Mouse (Mus musculus) MEL (cell line): ENCODE measurements at regions not wholly inside any gene's neighbourhood (a gene's known extent, or its start where the extent isn't known, plus 50 kb on each side); places are given as distances from the start of the nearest gene placed in this dataset.

Source experiments
- DNase-seq: peaks from one replicate; pipeline ENCODE4 v3.0.0; 2011; ENCODE audit warnings: low read depth, low spot score
- H3K27ac ChIP-seq: 2 replicates; pipeline ENCODE4 v1.5.1; 2012; ENCODE audit warnings: low read depth, mild to moderate bottlenecking, control low read depth, low read length, moderate library complexity; ENCODE audit not compliant: control insufficient read depth
- H3K27me3 ChIP-seq, 2 experiments: fragments of 150-350 bp in 1 of 2; sonication (generic) in 1 of 2; 2 replicates each; pipeline ENCODE4 v1.6.1; 2012; ENCODE audit warnings: low read length in 2 of 2, mild to moderate bottlenecking in 2 of 2, improper control_type of control experiment in 1 of 2, moderate library complexity in 1 of 2; ENCODE audit not compliant: insufficient read depth in 2 of 2, control insufficient read depth in 1 of 2
- H3K36me3 ChIP-seq, 2 experiments: 2 replicates each; pipeline ENCODE4 v1.6.1; 2012 to 2014; ENCODE audit warnings: low read length in 2 of 2, improper control_type of control experiment in 1 of 2, inconsistent platforms in 1 of 2, mild to moderate bottlenecking in 1 of 2; ENCODE audit not compliant: insufficient read depth in 2 of 2, control insufficient read depth in 1 of 2
- H3K4me1 ChIP-seq, 2 experiments: fragments of 150-350 bp in 1 of 2; sonication (generic) in 1 of 2; 2 replicates each; pipeline ENCODE4 v1.6.1; 2012; ENCODE audit warnings: low read length in 2 of 2, improper control_type of control experiment in 1 of 2, mild to moderate bottlenecking in 1 of 2; ENCODE audit not compliant: insufficient read depth in 2 of 2, control insufficient read depth in 1 of 2
- H3K4me3 ChIP-seq, 2 experiments: fragments of 150-350 bp in 1 of 2; sonication (generic) in 1 of 2; 2 replicates each; pipeline ENCODE4 v1.5.1; 2012; ENCODE audit warnings: low read depth in 2 of 2, low read length in 2 of 2, mild to moderate bottlenecking in 2 of 2, moderate library complexity in 2 of 2, control low read depth in 1 of 2, improper control_type of control experiment in 1 of 2; ENCODE audit not compliant: control insufficient read depth in 1 of 2, insufficient read depth in 1 of 2
- H3K79me2 ChIP-seq: 2 replicates; pipeline ENCODE4 v1.6.1; 2012; ENCODE audit warnings: mild to moderate bottlenecking, low read length, moderate library complexity; ENCODE audit not compliant: control insufficient read depth, poor library complexity, insufficient read depth
- H3K9ac ChIP-seq: 2 replicates; pipeline ENCODE4 v1.6.1; 2012; ENCODE audit warnings: low read depth, mild to moderate bottlenecking, control low read depth, low read length, moderate library complexity; ENCODE audit not compliant: control insufficient read depth, poor library complexity, severe bottlenecking
- H3K9me3 ChIP-seq: fragments of 150-350 bp; sonication (generic); replicated peaks from 2 replicates; pipeline ENCODE4 v1.6.1; 2012; ENCODE audit warnings: mild to moderate bottlenecking, low read length, improper control_type of control experiment, moderate library complexity; ENCODE audit not compliant: insufficient read depth
- BHLHE40 ChIP-seq: IDR thresholded peaks from 2 replicates; pipeline ENCODE4 v1.6.1; 2012; ENCODE audit warnings: low read depth, mild to moderate bottlenecking, inconsistent platforms, low read length, improper control_type of control experiment, borderline replicate concordance
- CHD1 ChIP-seq: IDR thresholded peaks from 2 replicates; pipeline ENCODE4 v1.6.1; 2012; ENCODE audit warnings: low read depth, mild to moderate bottlenecking, inconsistent platforms, low read length, improper control_type of control experiment
- CHD2 ChIP-seq: IDR thresholded peaks from 2 replicates; pipeline ENCODE4 v1.6.1; 2011; ENCODE audit warnings: low read length, improper control_type of control experiment
- ETS1 ChIP-seq: IDR thresholded peaks from 2 replicates; pipeline ENCODE4 v1.6.1; 2012; ENCODE audit warnings: low read depth, mild to moderate bottlenecking, inconsistent platforms, low read length, improper control_type of control experiment, moderate library complexity
- GABPA ChIP-seq: IDR thresholded peaks from 2 replicates; pipeline ENCODE4 v1.6.1; 2012; ENCODE audit warnings: low read depth, mild to moderate bottlenecking, inconsistent platforms, low read length, improper control_type of control experiment, moderate library complexity
- GATA1 ChIP-seq: IDR thresholded peaks from 2 replicates; pipeline ENCODE4 v1.6.1; 2011; ENCODE audit warnings: low read depth, low read length, improper control_type of control experiment
- HCFC1 ChIP-seq: IDR thresholded peaks from 2 replicates; pipeline ENCODE4 v1.6.1; 2012; ENCODE audit warnings: low read depth, mild to moderate bottlenecking, inconsistent platforms, low read length, improper control_type of control experiment, moderate library complexity
- KAT2A ChIP-seq: conservative IDR thresholded peaks from 2 replicates; pipeline ENCODE4 v1.6.1; 2012; ENCODE audit warnings: low read depth, low read length, improper control_type of control experiment, inconsistent platforms
- MAFK ChIP-seq: IDR thresholded peaks from 2 replicates; pipeline ENCODE4 v1.6.1; 2011; ENCODE audit warnings: low read depth, mild to moderate bottlenecking, low read length, improper control_type of control experiment, borderline replicate concordance
- MAX ChIP-seq: IDR thresholded peaks from 2 replicates; pipeline ENCODE4 v1.6.1; 2011; ENCODE audit warnings: low read length, improper control_type of control experiment
- MAZ ChIP-seq: IDR thresholded peaks from 2 replicates; pipeline ENCODE4 v1.6.1; 2012; ENCODE audit warnings: low read depth, mild to moderate bottlenecking, inconsistent platforms, low read length, improper control_type of control experiment
- MEF2A ChIP-seq: IDR thresholded peaks from 2 replicates; pipeline ENCODE4 v1.6.1; 2014; ENCODE audit warnings: low read depth, mild to moderate bottlenecking, inconsistent platforms, low read length, improper control_type of control experiment; ENCODE audit not compliant: poor library complexity, insufficient replicate concordance, severe bottlenecking; ENCODE audit errors: extremely low read depth
- MXI1 ChIP-seq: IDR thresholded peaks from 2 replicates; pipeline ENCODE4 v1.6.1; 2011; ENCODE audit warnings: mild to moderate bottlenecking, low read depth, low read length, improper control_type of control experiment
- MYC ChIP-seq: IDR thresholded peaks from 2 replicates; pipeline ENCODE4 v1.6.1; 2011; ENCODE audit warnings: low read depth, mild to moderate bottlenecking, low read length, improper control_type of control experiment, moderate library complexity
- POLR2A ChIP-seq, 2 experiments: IDR thresholded peaks; 2 replicates each; pipeline ENCODE4 v1.6.1; 2011 to 2012; ENCODE audit warnings: low read length in 2 of 2, mild to moderate bottlenecking in 2 of 2, control low read depth in 1 of 2, improper control_type of control experiment in 1 of 2, low read depth in 1 of 2, moderate library complexity in 1 of 2; ENCODE audit not compliant: control insufficient read depth in 1 of 2, insufficient read depth in 1 of 2, poor library complexity in 1 of 2
- POLR2AphosphoS2 ChIP-seq: IDR thresholded peaks from 2 replicates; pipeline ENCODE4 v1.6.1; 2011; ENCODE audit warnings: low read length, improper control_type of control experiment
- POLR2AphosphoS5 ChIP-seq: IDR thresholded peaks from 2 replicates; pipeline ENCODE4 v1.6.1; 2012; ENCODE audit warnings: low read depth, borderline replicate concordance, mild to moderate bottlenecking, inconsistent platforms, low read length, moderate library complexity, mixed read lengths
- RAD21 ChIP-seq: IDR thresholded peaks from 2 replicates; pipeline ENCODE4 v1.6.1; 2011; ENCODE audit warnings: mild to moderate bottlenecking, low read depth, low read length, improper control_type of control experiment
- RCOR1 ChIP-seq: IDR thresholded peaks from 2 replicates; pipeline ENCODE4 v1.6.1; 2012; ENCODE audit warnings: low read depth, mild to moderate bottlenecking, inconsistent platforms, low read length, improper control_type of control experiment
- TBP ChIP-seq: IDR thresholded peaks from 2 replicates; pipeline ENCODE4 v1.8.0; 2011; ENCODE audit warnings: low read depth, low read length, improper control_type of control experiment
- TCF12 ChIP-seq: IDR thresholded peaks from 2 replicates; pipeline ENCODE4 v1.6.1; 2014; ENCODE audit warnings: low read depth, mild to moderate bottlenecking, inconsistent platforms, low read length, improper control_type of control experiment, moderate library complexity
- ZC3H11A ChIP-seq: IDR thresholded peaks from 2 replicates; pipeline ENCODE4 v1.6.1; 2012; ENCODE audit warnings: low read depth, mild to moderate bottlenecking, inconsistent platforms, low read length, improper control_type of control experiment
- ZMIZ1 ChIP-seq: IDR thresholded peaks from 2 replicates; pipeline ENCODE4 v1.6.1; 2012; ENCODE audit warnings: low read depth, mild to moderate bottlenecking, inconsistent platforms, low read length, improper control_type of control experiment, moderate library complexity
- ZNF384 ChIP-seq: IDR thresholded peaks from 2 replicates; pipeline ENCODE4 v1.6.1; 2012; ENCODE audit warnings: low read depth, mild to moderate bottlenecking, inconsistent platforms, low read length, improper control_type of control experiment

DNA sequence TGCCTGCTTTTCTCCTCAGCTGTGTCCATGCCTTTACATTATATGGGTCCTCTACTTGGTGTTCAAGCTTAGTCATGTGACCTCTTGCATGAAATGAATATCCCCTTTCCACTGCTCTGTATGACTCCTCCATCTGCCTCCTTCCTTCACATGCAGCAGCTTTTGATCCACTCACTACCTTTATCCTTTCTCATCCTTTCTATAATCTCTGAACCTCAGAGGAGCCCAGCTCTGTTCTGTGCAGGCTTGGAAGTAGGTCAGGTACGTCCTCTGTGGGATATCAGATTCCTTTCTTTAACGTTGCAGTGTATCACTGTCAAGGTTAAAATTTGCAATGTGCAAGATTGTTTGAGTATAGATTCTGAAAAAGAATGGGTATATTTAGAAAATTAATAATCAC lies 302.9 kb downstream of the Lrriq3 start:
- no peak overlapping the region for H3K9ac ChIP-seq
- no peaks in the 10 kb centered on the region for H3K9me3 ChIP-seq
- no peaks in the 10 kb centered on the region for H3K36me3 ChIP-seq
- H3K4me1 ChIP-seq = no peaks in the 10 kb centered on the region
- TF ChIP-seq POLR2AphosphoS2 = no peak
- TF ChIP-seq RAD21 = no peak
- no peak for TF ChIP-seq MXI1
- TF ChIP-seq MAFK = no peak
- no peak for TF ChIP-seq HCFC1
- TF ChIP-seq TBP = no peak
- no peak for TF ChIP-seq CHD1
- TF ChIP-seq GATA1 = no peak
- TF ChIP-seq RCOR1 = no peak
- TF ChIP-seq, all 39 proteins: peak for 0
- Histone ChIP-seq H3K79me2 (no peaks in the 10 kb centered on the region), H3K27ac (no peak overlapping the region), H3K4me3 (no peak overlapping the region), H3K27me3 (no peaks in the 10 kb centered on the region)
- no peak for DNase-seq

DNA sequence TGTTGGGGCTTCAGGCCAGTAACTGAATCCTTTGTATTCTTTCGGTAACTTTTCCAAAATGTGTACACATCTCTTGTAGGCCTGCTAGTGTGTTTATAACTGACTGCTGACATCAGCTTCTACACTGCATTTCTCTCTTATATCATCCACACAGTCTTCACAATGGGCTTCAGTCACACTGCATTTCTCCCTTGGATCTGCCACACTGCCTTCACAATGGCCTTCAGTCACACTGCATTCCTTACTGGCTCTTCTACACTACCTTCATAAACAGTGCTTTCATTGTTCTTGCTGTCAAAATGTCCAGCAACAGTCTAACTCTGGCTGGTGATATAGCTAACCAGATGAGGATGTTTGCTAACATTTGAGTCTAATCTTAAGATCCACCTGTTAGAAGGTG lies 308.5 kb downstream of the Lrriq3 start:
- Histone ChIP-seq H3K36me3 (no peaks in the 10 kb centered on the region), H3K4me1 (no peaks in the 10 kb centered on the region), H3K27me3 (no peaks in the 10 kb centered on the region), H3K4me3 (no peak overlapping the region), H3K79me2 (no peaks in the 10 kb centered on the region), H3K9me3 (no peaks in the 10 kb centered on the region), H3K27ac (no peak overlapping the region), H3K9ac (no peak overlapping the region)
- DNase-seq = no peak
- TF ChIP-seq POLR2A (IDR thresholded peaks at IDR 0.05; ENCODE audit: control insufficient read depth in 1 of 2, insufficient read depth in 1 of 2, low read depth in 1 of 2, low read length in 2 of 2, poor library complexity in 1 of 2) = no peak
- no peak for TF ChIP-seq MAX
- TF ChIP-seq CHD2 = no peak
- TF ChIP-seq POLR2AphosphoS5 = no peak
- no peak for TF ChIP-seq KAT2A
- no peak for TF ChIP-seq ETS1
- no peak for TF ChIP-seq BHLHE40
- no peak for TF ChIP-seq ZNF384
- no peak for TF ChIP-seq CHD1
- no peak for TF ChIP-seq MXI1
- no peak for TF ChIP-seq MAZ
- no peak for TF ChIP-seq ZMIZ1
- no peak for TF ChIP-seq TCF12
- TF ChIP-seq MEF2A = no peak
- TF ChIP-seq MYC = no peak
- no peak for TF ChIP-seq ZC3H11A
- TF ChIP-seq TBP = no peak
- no peak for TF ChIP-seq GABPA
